Mouse (Mus musculus) heart, adult 18-20 months (tissue): ENCODE results near the gene Cacng3. TPM values are rescaled to one million over a fixed set of nuclear protein-coding genes. Genes with fewer than 3 reads are reported as not detected.
A peak's percentile ranks its signal among the peaks of the same experiment; 100 is the strongest.

ENCODE experiments used
- DNase-seq, 2 experiments: peaks; one replicate each; pipeline ENCODE4 v3.0.0; 2021 to 2022; ENCODE audit warnings: mixed read lengths in 1 of 2
- total RNA-seq, 2 experiments: library from RNA; stranded (reverse); gene quantifications; 2 replicates each; pipeline ENCODE4 v1.2.3; 2021

The Cacng3 gene
- total RNA-seq, 2 experiments from 2014 or later, result not detected

GRCm38 (mm10) chr7:122718540-122718939, 48.2 kb downstream of the Cacng3 start:
- DNase-seq, result no peak

GRCm38 (mm10) chr7:122723358-122723876, 53.1 kb downstream of the Cacng3 start:
- DNase-seq, result no peak

GRCm38 (mm10) chr7:122726376-122726775, 56.1 kb downstream of the Cacng3 start:
- no peak for DNase-seq

- no peak for DNase-seq
These were observed 57.9 kb downstream of the Cacng3 start for GRCm38 (mm10) chr7:122728186-122728585.

- DNase-seq, result no peak
These were observed 58.6 kb downstream of the Cacng3 start for GRCm38 (mm10) chr7:122728846-122729245.

GRCm38 (mm10) chr7:122735323-122735722, 65.0 kb downstream of the Cacng3 start:
- DNase-seq, result no peak

GRCm38 (mm10) chr7:122738541-122738940, 68.2 kb downstream of the Cacng3 start:
- no peak for DNase-seq

- DNase-seq, result no peak
These were observed 70.4 kb downstream of the Cacng3 start for GRCm38 (mm10) chr7:122740663-122741062.

GRCm38 (mm10) chr7:122755920-122756603, 85.8 kb downstream of the Cacng3 start:
- DNase-seq, result no peak

GRCm38 (mm10) chr7:122758645-122759044, 88.4 kb downstream of the Cacng3 start:
- no peak for DNase-seq

- no peak for DNase-seq
These were observed 94.2 kb downstream of the Cacng3 start for GRCm38 (mm10) chr7:122764506-122764905.

- DNase-seq, result no peak
These were observed 98.2 kb downstream of the Cacng3 start for GRCm38 (mm10) chr7:122768292-122769020.

- no peak for DNase-seq
These were observed 109.3 kb downstream of the Cacng3 start for GRCm38 (mm10) chr7:122779601-122780000.

GRCm38 (mm10) chr7:122789929-122790328, 119.6 kb downstream of the Cacng3 start:
- DNase-seq, result no peak

GRCm38 (mm10) chr7:122793655-122794346, 123.5 kb downstream of the Cacng3 start:
- no peak for DNase-seq

- DNase-seq, result no peak
These were observed 124.8 kb downstream of the Cacng3 start for GRCm38 (mm10) chr7:122795140-122795539.

- no peak for DNase-seq
These were observed 130.5 kb downstream of the Cacng3 start for GRCm38 (mm10) chr7:122800821-122801220.

- DNase-seq, result peak; percentile 56 to 85
These were observed 133.7 kb downstream of the Cacng3 start for GRCm38 (mm10) chr7:122803839-122804496.

GRCm38 (mm10) chr7:122806531-122806930, 136.2 kb downstream of the Cacng3 start:
- no peak for DNase-seq

- no peak for DNase-seq
These were observed 143.4 kb downstream of the Cacng3 start for GRCm38 (mm10) chr7:122813724-122814123.

- no peak for DNase-seq
These were observed 147.3 kb downstream of the Cacng3 start for GRCm38 (mm10) chr7:122817565-122817964.
